Mouse (Mus musculus): ENCODE data around the gene Ppm1h.

- TF ChIP-seq CTCF (IDR thresholded peaks at IDR 0.05; ENCODE audit: low read depth) (no peak), EP300 (IDR thresholded peaks at IDR 0.05; ENCODE audit: low read depth) (0 out of 2 replicates have a peak, but pooled peaks have one; percentile 24)
Observed at GRCm38 (mm10) chr10:122753924-122754307, 75.4 kb downstream of the Ppm1h start.
